Mouse (Mus musculus): ENCODE measurements at regions not wholly inside any gene's neighbourhood (a gene's known extent, or its start where the extent isn't known, plus 50 kb on each side); places are given as distances from the start of the nearest gene placed in this dataset.

DNA sequence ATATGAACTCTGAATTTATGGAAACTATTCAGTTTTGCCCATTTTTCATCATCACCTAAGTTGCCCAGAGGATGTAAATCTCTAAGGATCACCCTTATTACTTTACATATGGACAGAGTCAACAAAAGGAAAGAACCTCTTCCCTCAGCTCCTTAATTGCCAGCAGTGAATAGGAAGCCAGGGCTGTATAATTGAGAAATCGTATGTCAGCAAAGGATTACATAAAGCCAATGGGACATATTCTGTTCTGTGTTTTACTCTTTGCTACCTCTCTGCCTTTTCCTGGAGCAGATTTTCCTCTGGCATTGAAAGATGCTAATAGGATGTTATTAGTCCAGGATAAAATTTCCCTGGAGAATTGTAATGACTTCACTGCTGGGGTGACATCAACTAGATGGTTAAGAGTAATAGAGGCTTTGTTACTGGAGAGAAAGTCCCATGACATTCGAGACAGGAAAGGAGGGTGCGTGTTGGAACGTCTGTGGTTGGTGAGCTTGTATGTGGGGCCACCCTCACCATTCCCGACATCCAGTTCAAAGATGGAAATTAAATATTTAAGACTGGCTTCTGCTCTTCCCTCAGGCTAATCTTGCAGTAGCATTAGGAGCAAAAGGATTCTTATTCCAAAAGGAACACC lies 510.6 kb downstream of the Gm16223 start:
- TF ChIP-seq POLR2A (IDR thresholded peaks at IDR 0.05; ENCODE audit: borderline replicate concordance, extremely low read depth, insufficient read depth, insufficient read length, poor library complexity, severe bottlenecking) (no peak), CTCF (IDR thresholded peaks at IDR 0.05; ENCODE audit: borderline replicate concordance, extremely low read depth, insufficient read depth, insufficient read length) (no peak)

Measured in brain, embryonic 14.5 days (tissue).